Mouse (Mus musculus) heart, postnatal 14 days (tissue): ENCODE measurements around the gene Cacng7. TPM values are rescaled to one million over a fixed set of nuclear protein-coding genes. Genes with fewer than 3 reads are reported as not detected.

ENCODE experiments used
- DNase-seq, 2 experiments: peaks; one replicate each; pipeline ENCODE4 v3.0.0; 2021 to 2022
- intact Hi-C: fragments of 180-260 bp; cut with DNase I; formaldehyde crosslinking; loops from one replicate; pipeline ENCODE4 v1.15.1; 2025
- total RNA-seq, 2 experiments: library from RNA; stranded (reverse); gene quantifications; 2 replicates each; pipeline ENCODE4 v1.2.3; 2021

Cacng7 gene
- total RNA-seq, 2 experiments from 2014 or later, result 5.3 to 5.6 TPM

GRCm38 (mm10) chr7:3301628-3302555 lies 30.9 kb upstream of the Cacng7 start:
- peak; percentile 52 to 68 for DNase-seq
- intact Hi-C loops, result loop anchor here (1.0 to 5.0 kb wide), 2 partner anchors 35 to 80 kb away; no protein-coding TSS in a partner anchor

- DNase-seq, result no peak
- intact Hi-C loops, result loop anchor here (1.0 to 5.0 kb wide), 2 partner anchors 35 to 80 kb away; no protein-coding TSS in a partner anchor
Observed at GRCm38 (mm10) chr7:3302556-3303275, 30.0 kb upstream of the Cacng7 start.

- intact Hi-C loops, result loop anchor here (5.0 kb wide), 1 partner anchor 36 kb away; no protein-coding TSS in a partner anchor
- DNase-seq, result no peak
Observed at GRCm38 (mm10) chr7:3303276-3303781, 29.4 kb upstream of the Cacng7 start.

- no peak for DNase-seq
- intact Hi-C loops, result loop anchor here (5.0 kb wide), 1 partner anchor 36 kb away; no protein-coding TSS in a partner anchor
Observed at GRCm38 (mm10) chr7:3303789-3304188, 29.0 kb upstream of the Cacng7 start.

- no peak for DNase-seq
- intact Hi-C loops, result loop anchor here (5.0 kb wide), 1 partner anchor 37 kb away; no protein-coding TSS in a partner anchor
Observed at GRCm38 (mm10) chr7:3304298-3304697, 28.5 kb upstream of the Cacng7 start.

GRCm38 (mm10) chr7:3306400-3306799 lies 26.4 kb upstream of the Cacng7 start:
- intact Hi-C loops, result no loop called here

GRCm38 (mm10) chr7:3308646-3309045 lies 24.1 kb upstream of the Cacng7 start:
- intact Hi-C loops, result no loop called here
- DNase-seq, result no peak

More at GRCm38 (mm10) chr7:3306400-3306799, 26.4 kb upstream of the Cacng7 start:
- DNase-seq, result no peak

- intact Hi-C loops, result no loop called here
Observed at GRCm38 (mm10) chr7:3310233-3310632, 22.5 kb upstream of the Cacng7 start.

GRCm38 (mm10) chr7:3313571-3313970 lies 19.2 kb upstream of the Cacng7 start:
- intact Hi-C loops, result no loop called here
- DNase-seq, result no peak

More at GRCm38 (mm10) chr7:3310233-3310632, 22.5 kb upstream of the Cacng7 start:
- DNase-seq, result no peak

- intact Hi-C loops, result no loop called here
- DNase-seq, result no peak
Observed at GRCm38 (mm10) chr7:3314121-3314520, 18.6 kb upstream of the Cacng7 start.

GRCm38 (mm10) chr7:3317704-3318103 lies 15.1 kb upstream of the Cacng7 start:
- no peak for DNase-seq
- intact Hi-C loops, result no loop called here

- intact Hi-C loops, result no loop called here
- no peak for DNase-seq
Observed at GRCm38 (mm10) chr7:3320856-3321255, 11.9 kb upstream of the Cacng7 start.

- DNase-seq, result no peak
- intact Hi-C loops, result no loop called here
Observed at GRCm38 (mm10) chr7:3323826-3324225, 8.9 kb upstream of the Cacng7 start.

GRCm38 (mm10) chr7:3327961-3328360 lies 4.8 kb upstream of the Cacng7 start:
- intact Hi-C loops, result no loop called here
- DNase-seq, result peak in 1 of 2 experiments; percentile 12

GRCm38 (mm10) chr7:3329776-3330546 lies 2.8 kb upstream of the Cacng7 start:
- intact Hi-C loops, result loop anchor here (1.0 to 2.0 kb wide), 2 partner anchors 47 to 118 kb away; no protein-coding TSS in a partner anchor
- DNase-seq, result peak; percentile 80 to 86

- intact Hi-C loops, result loop anchor here (2.0 kb wide), 1 partner anchor 46 kb away; no protein-coding TSS in a partner anchor
- no peak for DNase-seq
Observed at GRCm38 (mm10) chr7:3331171-3331570, 1.6 kb upstream of the Cacng7 start.

GRCm38 (mm10) chr7:3331581-3332223 lies 1.1 kb upstream of the Cacng7 start:
- DNase-seq, result peak; percentile 76 to 77
- intact Hi-C loops, result loop anchor here (2.0 kb wide), 1 partner anchor 45 kb away; no protein-coding TSS in a partner anchor

GRCm38 (mm10) chr7:3332224-3332615 lies 535 bp upstream of the Cacng7 start:
- DNase-seq, result no peak
- intact Hi-C loops, result no loop called here

- intact Hi-C loops, result no loop called here
- no peak for DNase-seq
Observed at GRCm38 (mm10) chr7:3333542-3333941, 787 bp downstream of the Cacng7 start.
